Mouse (Mus musculus): ENCODE results near the gene Sox5. TPM values are rescaled to one million over a fixed set of nuclear protein-coding genes. Genes with fewer than 3 reads are reported as not detected.

Gene Sox5
- polyA plus RNA-seq, 2 experiments = 1.6 to 1.7 TPM

DNA sequence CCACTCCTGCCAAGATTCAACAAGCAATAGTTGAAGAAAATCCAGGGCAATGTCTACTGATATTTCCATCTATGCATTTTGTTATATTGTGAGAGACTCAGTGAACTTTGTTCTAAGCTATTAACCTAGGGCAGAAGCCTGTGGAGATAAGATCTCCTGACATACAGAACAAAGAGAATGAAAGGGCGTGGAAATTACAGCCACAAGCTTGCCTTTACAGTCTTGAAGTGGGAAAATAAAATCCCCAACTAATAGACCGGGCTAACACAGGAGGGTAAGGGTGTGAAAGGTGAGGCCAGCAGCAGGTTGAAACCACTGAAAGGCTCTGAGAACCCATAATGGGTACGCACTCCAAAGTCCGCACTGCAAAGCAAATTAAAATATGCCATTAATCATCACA lies 449.8 kb downstream of the Sox5 start:
- DNase-seq (ENCODE audit: low read depth in 3 of 3, low spot score in 3 of 3) (no peak), ATAC-seq (ENCODE audit: insufficient read depth) (no peak)
- Histone ChIP-seq H3K27ac (no peak overlapping the region), H3K4me2 (ENCODE audit: low read depth) (no peak overlapping the region), H3K9ac (replicated peaks) (no peak overlapping the region), H3K27me3 (ENCODE audit: control insufficient read depth, insufficient read depth, low read length) (no peaks in the 10 kb centered on the region), H3K4me1 (replicated peaks; ENCODE audit: control insufficient read depth in 2 of 2, insufficient read depth in 2 of 2, low read length in 1 of 2) (peaks cover 0 to 2% of the 10 kb centered on the region in 2 experiments; a peak in 1 of 4 replicates), H3K4me3 (ENCODE audit: insufficient read depth in 1 of 2, low read depth in 2 of 2, low read length in 2 of 2) (no peak overlapping the region), H3K9me3 (ENCODE audit: control insufficient read depth, low read length) (peaks cover 3% of the 10 kb centered on the region), H3K36me3 (replicated peaks; ENCODE audit: control insufficient read depth, insufficient read depth, low read depth) (no peaks in the 10 kb centered on the region)
- WGBS (ENCODE audit: insufficient replicate concordance) = 68% methylated on average over 4 of the region's 4 CpGs
- TF ChIP-seq CTCF (IDR thresholded peaks at IDR 0.05; ENCODE audit: low read depth) (no peak), EP300 (IDR thresholded peaks at IDR 0.05; ENCODE audit: low read depth) (no peak)

DNA sequence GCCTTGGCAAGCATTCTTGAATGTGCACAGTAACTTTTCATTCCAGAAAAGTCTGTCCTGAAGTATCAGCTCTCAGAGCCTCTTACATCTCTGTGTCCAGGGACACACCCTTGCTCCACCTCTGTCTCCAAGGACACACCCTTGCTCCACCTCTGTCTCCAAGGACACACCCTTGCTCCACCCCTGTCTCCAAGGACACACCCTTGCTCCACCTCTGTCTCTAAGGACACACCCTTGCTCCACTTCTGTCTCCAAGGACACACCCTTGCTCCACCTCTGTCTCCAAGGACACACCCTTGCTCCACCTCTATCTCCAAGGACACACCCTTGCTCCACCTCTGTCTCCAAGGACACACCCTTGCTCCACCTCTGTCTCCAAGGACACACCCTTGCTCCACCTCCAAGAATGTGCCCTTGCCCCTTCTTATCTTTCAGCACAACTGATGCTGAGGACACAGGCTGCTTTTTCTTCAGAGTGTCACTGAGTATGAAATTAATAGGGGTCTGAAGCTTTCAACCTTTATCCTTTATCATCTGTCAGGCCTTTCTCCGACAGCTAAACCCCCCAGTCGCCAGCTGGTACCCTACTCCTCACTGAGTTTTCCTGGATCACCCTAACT lies 452.4 kb downstream of the Sox5 start:
- H3K27me3 ChIP-seq (ENCODE audit: control insufficient read depth, insufficient read depth, low read length) = no peaks in the 10 kb centered on the region
- no peak overlapping the region for H3K4me2 ChIP-seq (ENCODE audit: low read depth)
- DNase-seq (ENCODE audit: low read depth in 3 of 3, low spot score in 3 of 3) = no peak
- no peaks in the 10 kb centered on the region for H3K36me3 ChIP-seq (replicated peaks; ENCODE audit: control insufficient read depth, insufficient read depth, low read depth)
- no peak for ATAC-seq (ENCODE audit: insufficient read depth)
- H3K4me3 ChIP-seq (ENCODE audit: insufficient read depth in 1 of 2, low read depth in 2 of 2, low read length in 2 of 2) = no peak overlapping the region
- no peak overlapping the region for H3K27ac ChIP-seq
- TF ChIP-seq EP300 (IDR thresholded peaks at IDR 0.05; ENCODE audit: low read depth) (no peak), CTCF (IDR thresholded peaks at IDR 0.05; ENCODE audit: low read depth) (no peak)
- H3K4me1 ChIP-seq (replicated peaks; ENCODE audit: control insufficient read depth in 2 of 2, insufficient read depth in 2 of 2, low read length in 1 of 2) = peaks cover 0 to 2% of the 10 kb centered on the region in 2 experiments; a peak in 1 of 4 replicates
- peaks cover 3% of the 10 kb centered on the region for H3K9me3 ChIP-seq (ENCODE audit: control insufficient read depth, low read length)
- no peak overlapping the region for H3K9ac ChIP-seq (replicated peaks)
- 45% methylated on average over 2 of the region's 2 CpGs for WGBS (ENCODE audit: insufficient replicate concordance)

DNA sequence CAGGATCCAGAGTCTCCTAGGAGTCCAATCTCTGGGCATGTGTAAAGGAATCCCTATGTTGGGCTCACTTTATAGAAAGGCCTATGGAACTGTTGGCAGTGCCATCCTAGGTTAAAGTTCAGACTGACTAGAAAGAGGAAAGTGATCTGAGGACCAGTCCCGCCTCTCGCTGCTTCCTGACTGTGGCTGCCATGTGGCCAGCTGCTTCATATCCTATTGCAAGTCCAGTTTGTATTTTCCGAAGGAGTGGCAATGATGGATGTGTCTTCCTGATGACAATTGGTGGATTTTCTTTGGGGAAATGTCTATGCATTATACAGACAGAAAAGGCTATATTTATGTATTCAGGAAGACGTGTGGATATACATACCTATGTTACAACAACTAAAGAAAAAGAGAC lies 453.0 kb downstream of the Sox5 start:
- Histone ChIP-seq H3K9ac (replicated peaks) (no peak overlapping the region), H3K36me3 (replicated peaks; ENCODE audit: control insufficient read depth, insufficient read depth, low read depth) (no peaks in the 10 kb centered on the region), H3K27me3 (ENCODE audit: control insufficient read depth, insufficient read depth, low read length) (no peaks in the 10 kb centered on the region), H3K9me3 (ENCODE audit: control insufficient read depth, low read length) (peaks cover 3% of the 10 kb centered on the region), H3K4me1 (replicated peaks; ENCODE audit: control insufficient read depth in 2 of 2, insufficient read depth in 2 of 2, low read length in 1 of 2) (peaks cover 0 to 2% of the 10 kb centered on the region in 2 experiments; a peak in 1 of 4 replicates), H3K4me3 (ENCODE audit: insufficient read depth in 1 of 2, low read depth in 2 of 2, low read length in 2 of 2) (no peak overlapping the region), H3K4me2 (ENCODE audit: low read depth) (no peak overlapping the region), H3K27ac (no peak overlapping the region)
- ATAC-seq (ENCODE audit: insufficient read depth) (no peak), DNase-seq (ENCODE audit: low read depth in 3 of 3, low spot score in 3 of 3) (no peak)
- WGBS (ENCODE audit: insufficient replicate concordance) = 67% methylated on average over 4 of the region's 4 CpGs
- no peak for TF ChIP-seq CTCF (IDR thresholded peaks at IDR 0.05; ENCODE audit: low read depth)
- no peak for TF ChIP-seq EP300 (IDR thresholded peaks at IDR 0.05; ENCODE audit: low read depth)

DNA sequence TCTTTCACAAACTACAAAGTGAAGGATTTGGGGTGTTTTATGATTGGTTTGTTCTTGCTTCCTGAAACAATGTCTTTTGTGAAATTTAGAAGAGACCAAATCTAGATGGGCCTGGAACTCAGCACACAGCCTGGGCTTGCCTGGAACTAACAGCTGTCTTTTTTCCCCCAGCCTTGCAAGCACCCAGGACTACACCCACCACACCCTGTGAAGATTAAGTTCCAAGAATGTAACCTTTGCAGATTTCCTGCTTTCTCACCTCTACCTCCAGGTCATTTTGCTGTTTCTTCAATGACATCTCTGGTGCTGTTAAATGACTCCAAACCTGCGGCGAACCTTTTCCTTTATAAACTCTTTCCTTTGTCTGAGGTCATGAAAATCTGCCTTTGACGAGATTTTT lies 455.0 kb downstream of the Sox5 start:
- TF ChIP-seq CTCF (IDR thresholded peaks at IDR 0.05; ENCODE audit: low read depth) (no peak), EP300 (IDR thresholded peaks at IDR 0.05; ENCODE audit: low read depth) (no peak)
- DNase-seq (ENCODE audit: low read depth in 3 of 3, low spot score in 3 of 3) = no peak
- Histone ChIP-seq H3K4me1 (replicated peaks; ENCODE audit: control insufficient read depth in 2 of 2, insufficient read depth in 2 of 2, low read length in 1 of 2) (no peaks in the 10 kb centered on the region), H3K27ac (no peak overlapping the region), H3K9ac (replicated peaks) (no peak overlapping the region), H3K9me3 (ENCODE audit: control insufficient read depth, low read length) (peaks cover 3% of the 10 kb centered on the region), H3K27me3 (ENCODE audit: control insufficient read depth, insufficient read depth, low read length) (no peaks in the 10 kb centered on the region), H3K4me2 (ENCODE audit: low read depth) (no peak overlapping the region), H3K36me3 (replicated peaks; ENCODE audit: control insufficient read depth, insufficient read depth, low read depth) (no peaks in the 10 kb centered on the region), H3K4me3 (ENCODE audit: insufficient read depth in 1 of 2, low read depth in 2 of 2, low read length in 2 of 2) (no peak overlapping the region)
- ATAC-seq (ENCODE audit: insufficient read depth) = no peak
- 60% methylated on average over 3 of the region's 3 CpGs for WGBS (ENCODE audit: insufficient replicate concordance)

DNA sequence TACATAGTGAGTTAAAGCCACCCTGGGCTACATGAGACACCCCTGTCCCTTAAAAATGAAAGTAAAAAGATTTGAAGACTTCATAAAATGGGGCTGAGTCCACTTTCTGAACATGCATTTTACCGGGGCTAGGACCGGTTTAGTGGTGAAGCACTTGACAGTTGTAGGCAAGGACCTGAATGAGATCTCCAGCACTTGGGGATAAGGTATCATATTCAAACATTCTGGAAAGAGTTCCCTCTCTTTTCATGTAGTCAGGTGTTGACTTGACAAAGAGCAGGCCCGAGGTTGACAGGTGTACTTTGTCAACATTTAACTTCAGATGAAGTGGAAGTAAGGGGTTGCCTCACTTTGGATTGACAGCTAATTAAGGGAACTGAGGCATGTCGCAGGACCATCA lies 458.4 kb downstream of the Sox5 start:
- H3K27ac ChIP-seq = no peak overlapping the region

More for the DNA sequence above, 458.4 kb downstream of the Sox5 start:
- Histone ChIP-seq H3K4me1 (replicated peaks; ENCODE audit: control insufficient read depth in 2 of 2, insufficient read depth in 2 of 2, low read length in 1 of 2) (no peaks in the 10 kb centered on the region), H3K27me3 (ENCODE audit: control insufficient read depth, insufficient read depth, low read length) (no peaks in the 10 kb centered on the region), H3K4me2 (ENCODE audit: low read depth) (no peak overlapping the region), H3K9ac (replicated peaks) (no peak overlapping the region), H3K9me3 (ENCODE audit: control insufficient read depth, low read length) (no peaks in the 10 kb centered on the region), H3K36me3 (replicated peaks; ENCODE audit: control insufficient read depth, insufficient read depth, low read depth) (no peaks in the 10 kb centered on the region), H3K4me3 (ENCODE audit: insufficient read depth in 1 of 2, low read depth in 2 of 2, low read length in 2 of 2) (no peak overlapping the region)
- ATAC-seq (ENCODE audit: insufficient read depth) (no peak), DNase-seq (ENCODE audit: low read depth in 3 of 3, low spot score in 3 of 3) (no peak)
- TF ChIP-seq CTCF (IDR thresholded peaks at IDR 0.05; ENCODE audit: low read depth) = no peak
- TF ChIP-seq EP300 (IDR thresholded peaks at IDR 0.05; ENCODE audit: low read depth) = no peak
- WGBS (ENCODE audit: insufficient replicate concordance) = 58% methylated on average over 4 of the region's 4 CpGs

All from liver, embryonic 14.5 days (tissue).